Mouse (Mus musculus) liver, adult 2 months (tissue): ENCODE measurements around the gene Rnf111. TPM values are rescaled to one million over a fixed set of nuclear protein-coding genes. Genes with fewer than 3 reads are reported as not detected.

Experiments
- DNase-seq: peaks from one replicate; pipeline ENCODE4 v3.0.0-alpha.2; 2011; ENCODE audit warnings: low read depth, low spot score; ENCODE audit errors: extremely low read depth
- H3K27ac ChIP-seq: fragments of 200-500 bp; replicated peaks from 2 replicates; pipeline ENCODE4 v1.5.1; 2012; ENCODE audit warnings: low read depth, mild to moderate bottlenecking, control low read depth, inconsistent platforms, low read length; ENCODE audit not compliant: insufficient read depth
- H3K27me3 ChIP-seq: fragments of 200-500 bp; 2 replicates; pipeline ENCODE4 v1.6.1; 2012; ENCODE audit warnings: mild to moderate bottlenecking, moderate library complexity, low read length, inconsistent platforms; ENCODE audit not compliant: control insufficient read depth, insufficient read depth
- H3K36me3 ChIP-seq: fragments of 200-500 bp; 2 replicates; pipeline ENCODE4 v1.6.1; 2012; ENCODE audit warnings: low read length, inconsistent platforms; ENCODE audit not compliant: control insufficient read depth, insufficient read depth
- H3K4me1 ChIP-seq: fragments of 200-500 bp; 2 replicates; pipeline ENCODE4 v1.6.1; 2011; ENCODE audit warnings: low read length; ENCODE audit not compliant: control insufficient read depth, insufficient read depth
- H3K4me3 ChIP-seq: fragments of 200-500 bp; 2 replicates; pipeline ENCODE4 v1.5.1; 2011; ENCODE audit warnings: low read depth, mild to moderate bottlenecking, control low read depth, low read length, moderate library complexity; ENCODE audit not compliant: insufficient read depth
- H3K79me2 ChIP-seq: fragments of 200-500 bp; 2 replicates; pipeline ENCODE4 v1.6.1; 2012; ENCODE audit warnings: inconsistent platforms, mild to moderate bottlenecking, low read length, moderate library complexity; ENCODE audit not compliant: control insufficient read depth, insufficient read depth
- H3K9ac ChIP-seq: fragments of 200-500 bp; 2 replicates; pipeline ENCODE4 v1.6.1; 2012; ENCODE audit warnings: low read depth, mild to moderate bottlenecking, control low read depth, inconsistent platforms, low read length
- CTCF ChIP-seq: fragments of 200-500 bp; IDR thresholded peaks from 2 replicates; pipeline ENCODE4 v1.5.1; 2011; ENCODE audit warnings: low read depth, low read length, control low read depth
- POLR2A ChIP-seq: fragments of 200-500 bp; IDR thresholded peaks from 2 replicates; pipeline ENCODE4 v1.6.1; 2011; ENCODE audit warnings: low read length, control low read depth; ENCODE audit not compliant: insufficient read depth; ENCODE audit errors: extremely low read depth
- WGBS: fragments of 180-500 bp; shearing (Covaris S2); methylation state at CpG from one replicate; pipeline ENCODE4 v1.1.7; 2018; 5-methylcytosine and 5-hydroxymethylcytosine counted together
- polyA plus RNA-seq: library from polyadenylated mRNA; depleted of rRNA; stranded (reverse); fragments of >200 nt; gene quantifications from 2 replicates; pipeline ENCODE4 v1.2.3, GENCODE M21; 2012
- total RNA-seq: library from RNA; depleted of rRNA; stranded (reverse); fragments of >200 nt; gene quantifications from 2 replicates; pipeline ENCODE4 v1.2.3, GENCODE M21; 2014

Gene Rnf111
- total and polyA plus RNA-seq, 2 experiments: 18.4 to 23.5 TPM

GRCm38 (mm10) chr9:70524366-70524765, 20.8 kb upstream of the Rnf111 start:
- TF ChIP-seq CTCF: no peak
- no peaks in the 10 kb centered on the region for H3K27me3 ChIP-seq
- no peaks in the 10 kb centered on the region for H3K79me2 ChIP-seq
- 88% methylated on average over 7 of the region's 7 CpGs for WGBS
- no peak overlapping the region for H3K27ac ChIP-seq
- H3K9ac ChIP-seq: no peak overlapping the region
- H3K36me3 ChIP-seq: no peaks in the 10 kb centered on the region
- DNase-seq: no peak
- H3K4me3 ChIP-seq: no peak overlapping the region
- H3K4me1 ChIP-seq: no peaks in the 10 kb centered on the region

- WGBS: 97% methylated on average over 3 of the region's 3 CpGs
- no peaks in the 10 kb centered on the region for H3K79me2 ChIP-seq
- no peaks in the 10 kb centered on the region for H3K4me1 ChIP-seq
- DNase-seq: no peak
- H3K36me3 ChIP-seq: no peaks in the 10 kb centered on the region
- H3K27ac ChIP-seq: no peak overlapping the region
- H3K4me3 ChIP-seq: no peak overlapping the region
- no peak overlapping the region for H3K9ac ChIP-seq
- TF ChIP-seq POLR2A (no peak), CTCF (no peak)
- H3K27me3 ChIP-seq: no peaks in the 10 kb centered on the region
Measured at GRCm38 (mm10) chr9:70523813-70524212, 20.3 kb upstream of the Rnf111 start.

GRCm38 (mm10) chr9:70520651-70521050, 17.1 kb upstream of the Rnf111 start:
- DNase-seq: peak; percentile 26

DNA sequence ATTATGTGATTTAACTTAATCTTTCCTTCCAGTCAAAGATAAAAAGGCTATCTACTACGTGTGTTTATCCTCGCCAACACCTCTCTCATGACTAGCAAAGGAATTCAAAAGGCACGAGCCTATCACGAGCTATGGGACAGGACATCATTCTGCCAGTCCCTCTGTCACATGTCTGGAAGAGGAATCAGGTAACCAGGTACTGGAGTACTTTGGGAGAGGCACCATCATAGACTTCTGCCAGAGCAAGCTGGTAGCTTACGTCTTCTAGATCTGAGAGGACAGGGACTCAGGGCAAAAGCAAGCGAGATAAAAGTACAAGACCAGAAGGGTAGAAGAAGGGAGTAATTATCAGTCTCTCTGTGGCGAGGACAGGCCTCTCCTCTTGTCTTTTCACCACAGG, 8.2 kb upstream of the Rnf111 start:
- Histone ChIP-seq H3K36me3 (no peaks in the 10 kb centered on the region), H3K9ac (no peak overlapping the region), H3K27ac (no peak overlapping the region), H3K4me1 (peaks cover 12% of the 10 kb centered on the region), H3K4me3 (no peak overlapping the region), H3K27me3 (no peaks in the 10 kb centered on the region), H3K79me2 (no peaks in the 10 kb centered on the region)
- no peak for TF ChIP-seq CTCF
- no peak for TF ChIP-seq POLR2A
- no peak for DNase-seq
- 90% methylated on average over 7 of the region's 7 CpGs for WGBS

More at GRCm38 (mm10) chr9:70520651-70521050, 17.1 kb upstream of the Rnf111 start:
- WGBS: 43% methylated on average over 3 of the region's 3 CpGs
- H3K27me3 ChIP-seq: no peaks in the 10 kb centered on the region
- no peak overlapping the region for H3K4me3 ChIP-seq
- no peaks in the 10 kb centered on the region for H3K36me3 ChIP-seq
- H3K27ac ChIP-seq: no peak overlapping the region
- TF ChIP-seq POLR2A (no peak), CTCF (no peak)
- no peak overlapping the region for H3K9ac ChIP-seq
- no peaks in the 10 kb centered on the region for H3K4me1 ChIP-seq
- H3K79me2 ChIP-seq: no peaks in the 10 kb centered on the region

GRCm38 (mm10) chr9:70510998-70511583, 7.6 kb upstream of the Rnf111 start:
- Histone ChIP-seq H3K4me1 (peaks cover 12% of the 10 kb centered on the region), H3K27me3 (no peaks in the 10 kb centered on the region), H3K9ac (no peak overlapping the region), H3K79me2 (no peaks in the 10 kb centered on the region), H3K4me3 (no peak overlapping the region), H3K36me3 (no peaks in the 10 kb centered on the region), H3K27ac (peak overlapping the region; percentile 34; the same call in 1 of the 2 replicates)
- TF ChIP-seq CTCF (peak; percentile 36), POLR2A (no peak)
- DNase-seq: peak; percentile 77
- 27% methylated on average over 10 of the region's 10 CpGs for WGBS

DNA sequence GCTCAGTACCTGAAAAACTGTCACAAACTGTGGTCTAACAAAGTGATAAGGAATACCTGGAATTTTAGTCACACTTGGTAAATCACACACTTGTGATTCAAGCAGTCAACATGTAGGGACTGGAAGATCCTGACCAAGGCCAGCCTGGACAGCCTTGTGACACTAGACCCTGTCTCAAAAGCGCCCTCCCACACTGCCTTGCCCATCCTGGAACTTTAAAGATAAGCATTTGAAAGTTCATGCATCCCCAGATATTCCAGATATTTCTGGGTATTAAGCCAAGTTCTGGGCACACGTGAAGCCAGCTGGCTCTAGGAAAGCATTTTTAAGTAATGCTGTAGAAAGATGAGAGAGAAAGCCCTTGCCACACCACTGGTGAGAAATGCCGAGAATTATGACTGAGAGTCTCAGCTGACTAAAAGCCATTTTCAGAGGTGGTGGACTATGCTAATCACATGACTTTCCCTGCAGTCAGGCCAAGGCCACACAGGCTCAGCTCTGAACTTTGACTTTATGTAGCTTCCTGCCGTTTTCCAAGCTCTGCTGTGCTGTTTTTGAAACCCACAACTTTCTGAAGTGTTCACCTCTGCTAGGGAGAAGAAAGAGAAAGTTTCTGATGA, 6.5 kb upstream of the Rnf111 start:
- no peaks in the 10 kb centered on the region for H3K36me3 ChIP-seq
- peaks cover 12% of the 10 kb centered on the region for H3K4me1 ChIP-seq
- no peak overlapping the region; the same call in 1 of the 2 replicates for H3K9ac ChIP-seq
- no peaks in the 10 kb centered on the region for H3K79me2 ChIP-seq
- no peak overlapping the region; the same call in 1 of the 2 replicates for H3K4me3 ChIP-seq
- peak; percentile 89 for DNase-seq
- H3K27ac ChIP-seq: peak overlapping the region; percentile 59
- no peak for TF ChIP-seq CTCF
- no peak for TF ChIP-seq POLR2A
- no peaks in the 10 kb centered on the region for H3K27me3 ChIP-seq
- WGBS: 16% methylated on average over 4 of the region's 4 CpGs
